Mouse (Mus musculus) kidney, adult 2 months (tissue): Measurements from ENCODE around the gene Tsr1. TPM values are rescaled to one million over a fixed set of nuclear protein-coding genes. Genes with fewer than 3 reads are reported as not detected.
A peak's percentile ranks its signal among the peaks of the same experiment; 100 is the strongest.

Experiments
- DNase-seq: peaks from one replicate; pipeline ENCODE4 v3.0.0; 2021
- H3K27ac ChIP-seq: fragments of 200-500 bp; 2 replicates; pipeline ENCODE4 v1.5.1; 2012; ENCODE audit warnings: low read depth, low read length, control low read depth, inconsistent platforms; ENCODE audit not compliant: insufficient read depth
- H3K27me3 ChIP-seq: fragments of 200-500 bp; replicated peaks from 2 replicates; pipeline ENCODE4 v1.6.1; 2012; ENCODE audit warnings: mild to moderate bottlenecking, moderate library complexity, low read length, inconsistent platforms; ENCODE audit not compliant: control insufficient read depth, insufficient read depth
- H3K36me3 ChIP-seq: fragments of 200-500 bp; 2 replicates; pipeline ENCODE4 v1.6.1; 2012; ENCODE audit warnings: mild to moderate bottlenecking, moderate library complexity, low read length, inconsistent platforms; ENCODE audit not compliant: control insufficient read depth, insufficient read depth
- H3K4me1 ChIP-seq: fragments of 200-500 bp; 2 replicates; pipeline ENCODE4 v1.6.1; 2011; ENCODE audit warnings: low read length; ENCODE audit not compliant: control insufficient read depth, insufficient read depth
- H3K4me3 ChIP-seq: fragments of 200-500 bp; 2 replicates; pipeline ENCODE4 v1.5.1; 2011; ENCODE audit warnings: mild to moderate bottlenecking, low read depth, low read length, control low read depth; ENCODE audit not compliant: insufficient read depth
- CTCF ChIP-seq: fragments of 200-500 bp; conservative IDR thresholded peaks from 2 replicates; pipeline ENCODE4 v1.5.1; 2011; ENCODE audit warnings: low read depth, mild to moderate bottlenecking, control low read depth, low read length, moderate library complexity, mixed read lengths; ENCODE audit not compliant: insufficient read depth, insufficient read length
- POLR2A ChIP-seq: fragments of 200-500 bp; IDR thresholded peaks from one replicate; pipeline ENCODE4 v1.6.1; 2011; ENCODE audit warnings: low read depth, low read length, control low read depth
- whole genome bisulfite sequencing: fragments of 180-500 bp; shearing (Covaris S2); methylation state at CpG from one replicate; pipeline ENCODE4 v1.1.7; 2018; 5-methylcytosine and 5-hydroxymethylcytosine counted together
- polyA plus RNA-seq: library from polyadenylated mRNA; depleted of rRNA; stranded (reverse); fragments of >200 nt; gene quantifications from 2 replicates; pipeline ENCODE4 v1.2.3, GENCODE M21; 2012

Gene Tsr1
- polyA plus RNA-seq, 1 experiment, result 6.3 TPM

GRCm38 (mm10) chr11:74866640-74867039 is 31.2 kb upstream of the Tsr1 start:
- TF ChIP-seq CTCF, result no peak
- TF ChIP-seq POLR2A, result no peak
- Histone ChIP-seq H3K36me3 (no peaks in the 10 kb centered on the region), H3K4me3 (no peak overlapping the region), H3K27me3 (no peaks in the 10 kb centered on the region), H3K4me1 (0 out of 2 replicates have a peak, but pooled peaks cover 4% of the 10 kb centered on the region), H3K27ac (no peak overlapping the region)
- WGBS, result 80% methylated on average over 4 of the region's 4 CpGs
- DNase-seq, result peak; percentile 34

- H3K27me3 ChIP-seq, result no peaks in the 10 kb centered on the region
- peak; percentile 91 for DNase-seq
- 48% methylated on average over 2 of the region's 2 CpGs for WGBS
- H3K4me1 ChIP-seq, result 0 out of 2 replicates have a peak, but pooled peaks cover 4% of the 10 kb centered on the region
- no peak overlapping the region for H3K4me3 ChIP-seq
- TF ChIP-seq POLR2A, result no peak
- no peaks in the 10 kb centered on the region for H3K36me3 ChIP-seq
- H3K27ac ChIP-seq, result no peak overlapping the region
Observed at GRCm38 (mm10) chr11:74867181-74867580, 30.7 kb upstream of the Tsr1 start.

- Histone ChIP-seq H3K27me3 (no peaks in the 10 kb centered on the region), H3K27ac (no peak overlapping the region), H3K4me3 (no peak overlapping the region), H3K4me1 (0 out of 2 replicates have a peak, but pooled peaks cover 4% of the 10 kb centered on the region), H3K36me3 (no peaks in the 10 kb centered on the region)
- WGBS, result 89% methylated on average over 13 of the region's 13 CpGs
- no peak for TF ChIP-seq POLR2A
- DNase-seq, result no peak
Observed at GRCm38 (mm10) chr11:74868046-74868760, 29.7 kb upstream of the Tsr1 start.

GRCm38 (mm10) chr11:74869603-74870002 is 28.3 kb upstream of the Tsr1 start:
- DNase-seq, result no peak
- no peak overlapping the region for H3K27ac ChIP-seq
- WGBS, result 88% methylated on average over 6 of the region's 6 CpGs
- no peak overlapping the region for H3K4me3 ChIP-seq
- no peaks in the 10 kb centered on the region for H3K27me3 ChIP-seq
- TF ChIP-seq POLR2A, result no peak
- TF ChIP-seq CTCF, result no peak
- 0 out of 2 replicates have a peak, but pooled peaks cover 4% of the 10 kb centered on the region for H3K4me1 ChIP-seq
- H3K36me3 ChIP-seq, result no peaks in the 10 kb centered on the region

GRCm38 (mm10) chr11:74870544-74870943 is 27.3 kb upstream of the Tsr1 start:
- H3K36me3 ChIP-seq, result no peaks in the 10 kb centered on the region
- no peak overlapping the region for H3K27ac ChIP-seq
- peak; percentile 31 for DNase-seq
- 47% methylated on average over 4 of the region's 4 CpGs for WGBS
- H3K4me3 ChIP-seq, result no peak overlapping the region
- 0 out of 2 replicates have a peak, but pooled peaks cover 4% of the 10 kb centered on the region for H3K4me1 ChIP-seq
- TF ChIP-seq POLR2A, result no peak
- no peak for TF ChIP-seq CTCF
- no peaks in the 10 kb centered on the region for H3K27me3 ChIP-seq

- Histone ChIP-seq H3K36me3 (no peaks in the 10 kb centered on the region), H3K4me1 (0 out of 2 replicates have a peak, but pooled peaks cover 4% of the 10 kb centered on the region), H3K27ac (no peak overlapping the region), H3K27me3 (no peaks in the 10 kb centered on the region), H3K4me3 (no peak overlapping the region)
- DNase-seq, result no peak
- TF ChIP-seq CTCF, result no peak; the same call in 1 of the 2 replicates
- no peak for TF ChIP-seq POLR2A
- 35% methylated on average over 12 of the region's 12 CpGs for WGBS
Observed at GRCm38 (mm10) chr11:74870991-74871622, 26.8 kb upstream of the Tsr1 start.

GRCm38 (mm10) chr11:74874630-74875029 is 23.2 kb upstream of the Tsr1 start:
- 76% methylated on average over 3 of the region's 3 CpGs for WGBS

More at GRCm38 (mm10) chr11:74874630-74875029, 23.2 kb upstream of the Tsr1 start:
- Histone ChIP-seq H3K27me3 (no peaks in the 10 kb centered on the region), H3K4me1 (peaks cover under 1% of the 10 kb centered on the region; the same call in 1 of the 2 replicates), H3K4me3 (no peak overlapping the region), H3K27ac (no peak overlapping the region), H3K36me3 (no peaks in the 10 kb centered on the region)
- no peak for TF ChIP-seq POLR2A
- TF ChIP-seq CTCF, result no peak
- DNase-seq, result no peak
